Mouse (Mus musculus) left cerebral cortex, adult 9 months (tissue): ENCODE data around the gene Coq10a.

ENCODE experiments used
- DNase-seq, 2 experiments: peaks; one replicate each; pipeline ENCODE4 v3.0.0; 2022; ENCODE audit warnings: low spot score in 2 of 2

The Coq10a gene

DNA sequence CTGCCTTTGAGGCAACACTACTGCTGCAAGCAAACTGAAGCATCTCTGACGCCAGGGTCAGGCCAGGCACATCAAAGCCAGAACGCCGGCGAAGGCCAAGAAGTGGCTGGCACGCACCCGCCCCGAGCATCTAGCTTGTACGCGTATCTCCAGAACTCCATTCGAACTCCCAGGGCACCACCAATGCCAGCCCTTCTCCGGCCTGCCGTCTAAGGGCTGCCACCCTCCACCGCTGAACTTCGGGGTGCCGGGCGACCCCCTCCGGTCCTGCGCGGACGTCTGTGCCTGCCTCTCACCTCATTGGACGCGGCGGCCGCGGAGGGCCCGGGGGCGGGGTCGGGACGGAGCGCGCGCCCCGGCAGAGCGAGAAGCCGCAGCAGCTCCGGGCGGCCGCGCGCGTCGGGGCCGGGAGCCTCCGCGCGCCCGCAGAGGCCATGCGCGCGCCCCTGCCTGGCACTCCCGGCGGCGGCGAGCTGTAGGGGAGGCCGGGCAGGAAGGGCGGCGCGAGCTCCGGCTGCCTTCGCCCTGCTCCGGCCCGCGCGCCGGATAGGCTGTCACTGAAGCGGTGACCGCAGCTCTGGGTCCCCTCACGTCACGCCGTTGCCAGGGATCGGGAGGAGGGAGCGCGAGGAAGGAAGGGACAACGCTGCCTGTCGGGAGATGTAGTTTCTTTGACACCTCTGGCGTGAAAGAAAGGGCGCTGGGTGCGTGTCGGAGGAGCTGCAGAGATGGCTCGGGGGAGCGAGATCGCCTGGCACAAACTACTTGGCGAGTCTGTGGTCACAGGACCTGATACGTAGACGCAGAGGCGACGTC lies at the start of gene Coq10a:
Gene Coq10a (minus strand): TSS at position 596 of the 816 bp plus-strand sequence.
- DNase-seq, result peak; percentile 93 to 95

DNA sequence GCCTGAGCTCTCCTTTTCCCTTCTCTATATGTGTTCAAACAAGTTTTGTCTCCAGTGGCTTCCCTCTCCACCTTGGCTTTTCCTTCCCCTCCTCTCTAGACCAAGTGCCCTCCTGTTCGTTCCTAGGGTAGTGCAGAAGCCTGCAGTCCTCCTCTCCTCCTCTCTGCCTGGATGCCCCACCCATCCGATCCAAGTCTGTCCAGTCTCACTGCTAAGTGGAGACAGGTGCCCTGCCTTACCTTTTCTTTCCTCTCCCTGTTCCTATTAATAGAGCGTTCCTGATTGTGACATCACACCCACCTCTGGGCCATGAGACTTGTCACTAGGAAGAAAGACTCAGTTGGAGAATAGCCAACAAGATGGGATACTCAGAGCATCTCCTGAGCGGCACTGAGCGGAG lies 46.1 kb upstream of the Coq10a start:
- DNase-seq, result no peak

DNA sequence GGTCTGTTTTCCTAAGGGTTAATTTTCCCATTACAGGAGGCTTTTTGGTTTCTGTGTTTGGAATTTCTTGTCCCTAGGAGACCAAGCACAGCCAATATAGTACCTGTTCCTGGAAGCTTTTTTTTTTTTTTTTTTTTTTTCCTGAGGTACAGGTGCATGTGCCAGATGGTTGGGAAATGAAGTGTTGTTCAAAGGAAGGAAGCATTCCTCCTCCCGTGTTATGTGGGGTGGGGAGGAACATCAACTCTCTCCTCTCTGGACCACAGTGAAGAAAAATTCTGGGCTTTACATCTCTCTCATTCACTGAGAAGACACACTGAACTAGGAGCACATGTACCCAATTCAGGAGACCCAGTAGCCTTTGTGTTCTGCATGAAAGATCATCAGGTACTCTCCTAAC lies 44.3 kb upstream of the Coq10a start:
- no peak for DNase-seq

DNA sequence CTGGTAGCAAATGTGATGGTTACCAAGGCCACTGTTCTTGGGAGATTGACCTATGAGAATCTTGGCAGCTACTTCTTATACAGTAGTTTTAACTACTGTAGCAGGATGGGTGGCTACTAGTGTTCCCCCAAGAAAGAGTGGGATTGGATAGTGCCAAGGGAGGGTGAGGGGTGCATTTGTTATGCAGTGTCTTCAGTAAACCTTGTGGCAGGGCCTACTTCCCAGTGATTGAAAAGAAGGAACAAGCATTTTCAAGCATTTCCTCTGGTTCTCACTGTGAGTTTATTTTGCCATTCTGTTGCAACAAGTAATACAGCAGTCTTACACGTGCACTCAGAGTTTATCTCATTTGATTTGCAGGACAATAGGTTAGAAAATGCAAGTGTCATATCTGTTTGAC lies 43.8 kb upstream of the Coq10a start:
- no peak for DNase-seq

DNA sequence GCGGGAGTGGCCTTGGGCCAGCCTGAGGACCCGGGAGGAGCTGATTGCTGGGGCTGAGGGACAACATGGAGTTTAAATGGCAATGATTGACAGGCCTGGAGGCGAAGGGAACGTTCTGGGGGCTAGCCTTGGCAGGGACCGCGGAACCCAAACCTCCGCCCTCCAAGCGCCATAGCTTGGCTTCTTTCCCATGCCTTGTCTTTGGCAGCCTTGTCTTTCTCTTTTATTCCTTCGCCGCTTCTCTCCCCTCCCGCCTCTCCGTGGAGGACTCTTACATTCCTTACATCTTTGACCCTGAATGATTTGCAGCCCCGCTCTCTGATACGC lies 43.2 kb upstream of the Coq10a start:
- no peak for DNase-seq

DNA sequence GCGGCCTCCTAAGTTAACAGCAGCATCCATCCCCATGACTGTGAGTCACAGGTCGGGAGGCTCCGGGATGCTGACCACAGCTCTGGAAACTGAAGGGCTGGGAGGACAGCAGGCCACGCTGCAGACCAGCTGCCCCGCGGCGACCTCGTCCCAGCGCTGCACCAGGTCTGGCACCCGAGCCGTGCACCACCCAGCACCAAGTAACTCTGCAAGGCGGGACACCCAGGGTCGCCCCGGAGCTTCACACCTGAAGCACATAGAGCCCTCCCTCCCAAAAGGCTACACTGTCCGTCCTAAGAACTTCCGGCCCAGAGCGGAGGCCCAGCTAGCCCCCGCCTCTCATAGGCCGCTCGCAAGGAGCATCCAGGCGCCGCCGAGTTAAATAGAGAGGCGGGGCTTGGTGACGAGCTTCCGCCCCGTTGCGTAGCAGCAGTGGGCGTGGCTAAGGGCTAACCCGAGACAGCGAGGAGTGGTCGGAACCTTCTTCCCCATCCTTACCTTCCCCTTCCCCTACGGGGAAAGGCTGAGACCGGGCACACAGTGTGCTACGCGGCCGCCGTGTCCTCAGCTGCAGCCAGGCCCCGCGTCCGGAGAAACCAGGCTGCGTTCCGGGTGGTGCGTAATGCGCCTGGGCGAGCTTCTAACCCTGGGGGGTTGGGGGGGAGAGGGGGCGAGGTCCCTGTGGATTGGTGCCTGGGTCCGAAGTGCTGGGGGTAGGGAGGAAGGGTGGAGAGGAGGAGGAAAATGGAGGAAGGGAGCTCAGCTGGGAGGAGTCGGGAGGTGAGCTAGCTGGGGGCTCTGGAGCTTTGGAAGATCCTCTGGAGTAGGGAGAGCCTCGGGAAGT lies 42.6 kb upstream of the Coq10a start, which contains the start of the genes Nabp2 and Rnf41:
Gene Nabp2 (minus strand): TSS at position 282 of the 844 bp plus-strand sequence.
Gene Rnf41 (plus strand): TSS at position 447 of the 844 bp plus-strand sequence.
- peak; percentile 90 to 96 for DNase-seq

DNA sequence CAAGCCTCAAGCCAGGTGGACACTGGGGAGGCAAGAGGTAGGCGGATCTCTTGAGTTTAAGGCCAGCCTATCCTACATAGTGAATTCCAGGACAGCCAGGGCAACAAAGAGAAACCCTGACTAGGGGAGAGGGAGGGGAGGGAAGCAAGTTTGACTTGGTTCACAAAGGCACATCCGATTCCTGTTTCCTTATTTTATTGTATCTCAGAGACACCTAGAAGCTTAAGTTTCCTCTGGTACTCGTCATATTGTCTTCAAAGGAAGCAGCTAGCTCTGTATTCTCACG lies 41.7 kb upstream of the Coq10a start:
- DNase-seq, result no peak

DNA sequence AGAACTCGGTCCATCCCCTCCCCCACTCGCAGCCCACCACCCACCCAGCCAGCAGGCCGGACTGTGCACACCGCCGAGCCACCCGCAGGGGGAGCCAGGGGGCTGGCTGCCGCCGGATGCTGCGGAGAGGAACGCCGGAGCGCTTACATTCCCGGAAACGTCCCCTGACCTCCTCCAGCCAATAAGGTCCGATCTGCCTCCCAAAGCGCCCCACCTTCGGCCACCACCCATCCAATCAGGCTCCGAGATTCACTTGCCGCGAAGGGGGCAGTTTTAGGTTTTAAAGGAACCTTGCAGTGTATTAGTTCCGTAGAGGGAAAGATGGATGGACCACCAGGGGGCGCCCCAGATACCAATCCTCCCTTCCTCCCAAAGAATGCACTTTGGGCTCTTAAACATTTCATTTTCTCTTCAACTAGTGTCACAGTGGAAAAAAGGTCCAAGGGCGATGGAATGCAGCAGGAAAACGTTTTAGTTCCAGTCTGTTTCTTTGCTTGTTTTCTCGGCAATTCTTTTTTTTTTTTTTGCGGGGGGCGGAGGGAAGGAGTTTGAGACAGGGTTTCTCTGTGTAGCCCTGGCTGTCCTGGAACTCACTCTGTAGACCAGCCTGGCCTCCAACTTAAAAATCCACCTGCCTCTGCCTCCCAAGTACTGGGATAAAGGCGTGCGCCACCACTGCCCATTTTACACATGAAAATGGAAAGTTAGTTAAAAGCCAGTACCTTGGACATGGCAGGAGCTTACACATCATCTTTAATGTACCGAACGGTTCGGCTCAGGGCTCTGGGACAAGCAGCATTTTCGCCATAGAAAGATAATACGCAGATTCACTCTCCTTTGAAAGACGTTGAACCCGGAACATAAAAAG lies 41.1 kb upstream of the Coq10a start:
- DNase-seq, result peak; percentile 94 to 99

DNA sequence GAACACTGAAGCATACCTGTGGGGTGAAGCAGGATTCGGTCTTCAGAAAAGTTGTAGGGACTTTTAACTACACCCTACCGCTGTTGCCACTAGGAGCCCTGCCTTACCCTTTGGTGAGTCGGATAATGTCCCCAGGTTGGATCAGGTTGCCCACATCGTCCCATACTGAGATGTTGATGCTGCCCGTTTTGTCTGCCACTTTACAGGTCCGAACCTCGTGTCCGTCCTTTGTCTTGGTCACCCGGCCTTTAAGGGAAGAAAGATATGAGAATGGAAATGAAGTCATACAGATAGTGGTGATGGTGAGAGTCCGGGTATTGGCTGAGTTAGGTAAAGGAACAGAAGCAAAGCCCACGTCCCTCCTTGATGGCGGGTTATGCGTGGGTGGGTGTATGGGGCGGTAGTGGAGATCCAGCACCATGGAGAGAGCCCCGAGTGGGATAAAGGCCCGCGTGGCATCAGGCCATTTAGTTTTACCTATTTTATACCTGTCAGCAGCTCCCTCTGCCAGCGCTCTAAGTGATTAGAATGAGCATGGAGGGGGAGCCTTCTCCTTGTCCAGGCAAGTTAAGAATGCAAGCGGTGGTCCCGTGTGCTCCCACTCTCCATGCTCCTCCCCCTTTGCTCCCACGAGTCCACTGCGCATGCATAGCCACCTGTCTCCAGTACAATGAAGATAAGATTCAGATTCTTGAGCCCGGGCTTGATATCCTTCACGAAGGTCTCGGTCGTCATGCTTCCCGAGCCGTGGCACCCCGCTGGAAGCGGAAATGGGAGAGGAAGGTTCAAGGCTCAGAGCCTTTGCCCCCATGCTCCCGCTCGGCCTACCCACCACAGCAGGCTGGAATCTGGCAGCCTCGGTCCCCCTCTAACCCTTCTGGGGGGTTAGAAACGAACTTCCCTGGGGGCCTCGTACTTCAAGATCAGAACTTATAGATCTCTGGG lies 40.1 kb upstream of the Coq10a start:
- peak in 1 of 2 experiments; percentile 60 for DNase-seq

DNA sequence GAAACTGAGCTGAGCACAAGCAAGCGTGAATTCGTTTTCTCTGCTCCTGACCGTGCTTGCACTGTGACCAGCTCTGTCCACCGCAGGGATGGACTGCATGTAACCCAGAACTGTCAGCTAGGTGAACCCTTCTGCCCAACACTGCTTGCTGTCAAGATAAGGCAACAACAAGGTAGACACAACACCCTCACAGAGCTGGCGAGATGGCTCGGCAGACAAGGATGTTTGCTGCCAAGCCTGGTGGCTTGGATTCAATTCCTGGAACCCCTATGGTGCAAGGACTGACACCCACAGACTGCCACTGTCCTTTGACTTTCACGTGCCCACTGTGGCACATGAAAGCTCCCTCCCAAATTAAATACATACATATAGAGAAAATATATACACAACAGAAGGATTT lies 35.1 kb upstream of the Coq10a start:
- DNase-seq, result no peak

DNA sequence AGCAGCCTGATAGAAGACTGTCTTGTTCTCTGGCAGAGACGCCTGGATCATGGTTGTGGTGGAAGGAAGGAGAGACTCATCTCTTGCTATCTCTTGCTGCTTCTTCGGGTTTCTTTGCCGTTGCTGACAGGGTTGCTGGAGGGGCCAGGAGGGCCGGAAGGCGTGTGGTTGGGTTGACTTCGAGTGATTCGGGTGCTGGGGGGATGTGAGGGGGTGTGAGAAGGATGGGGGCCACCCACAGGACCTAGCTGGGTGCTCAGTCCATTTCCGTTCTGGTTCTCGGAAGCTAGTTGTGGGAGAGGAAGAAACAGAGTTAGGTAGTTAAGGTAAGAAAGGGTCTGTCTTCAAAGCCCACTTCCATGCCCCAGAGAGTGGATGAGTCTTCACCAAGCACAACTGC lies 32.8 kb upstream of the Coq10a start:
- DNase-seq, result no peak

DNA sequence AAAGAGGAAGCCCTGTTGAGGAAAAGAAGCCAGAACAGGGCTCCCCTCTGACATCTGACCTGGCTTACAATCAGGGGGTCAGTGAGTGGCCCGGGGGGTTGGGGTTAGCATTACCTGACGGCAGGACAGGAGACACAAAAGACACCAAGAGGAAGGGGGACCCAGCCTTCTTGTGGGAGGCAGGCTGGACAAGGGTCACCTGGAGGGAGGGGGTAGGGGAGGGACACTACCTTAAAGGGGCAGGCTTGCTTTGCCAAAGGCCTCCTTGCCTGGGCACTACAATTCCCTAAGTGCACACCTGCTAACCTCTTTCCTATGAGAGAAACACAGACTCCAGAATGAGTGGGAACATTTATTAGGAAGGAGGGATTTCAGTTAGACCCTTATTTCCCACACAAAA lies 32.3 kb upstream of the Coq10a start, which contains the start of gene Slc39a5:
Gene Slc39a5 (minus strand): TSS at position 174 of the 400 bp plus-strand sequence.
- DNase-seq, result no peak

DNA sequence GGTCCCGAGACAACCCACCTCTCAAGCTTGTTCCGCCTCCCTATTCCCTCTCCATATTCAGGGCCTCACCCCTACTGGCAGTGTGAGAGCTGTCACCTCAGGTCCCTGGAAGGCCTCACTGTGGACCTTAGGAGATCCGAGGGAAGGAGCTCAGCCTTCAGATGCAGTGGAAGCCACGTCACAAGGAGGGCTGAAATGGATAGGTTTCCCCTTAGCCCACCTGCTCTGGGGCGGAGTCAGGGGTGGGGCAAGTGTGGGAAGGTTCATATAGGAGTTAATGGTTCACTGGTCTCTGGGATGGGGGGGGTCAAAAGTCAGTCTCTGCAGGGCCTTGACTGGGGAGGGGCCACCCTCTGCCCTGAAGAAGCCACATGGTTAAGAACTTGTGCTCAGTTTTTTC lies 31.5 kb upstream of the Coq10a start:
- DNase-seq, result no peak

DNA sequence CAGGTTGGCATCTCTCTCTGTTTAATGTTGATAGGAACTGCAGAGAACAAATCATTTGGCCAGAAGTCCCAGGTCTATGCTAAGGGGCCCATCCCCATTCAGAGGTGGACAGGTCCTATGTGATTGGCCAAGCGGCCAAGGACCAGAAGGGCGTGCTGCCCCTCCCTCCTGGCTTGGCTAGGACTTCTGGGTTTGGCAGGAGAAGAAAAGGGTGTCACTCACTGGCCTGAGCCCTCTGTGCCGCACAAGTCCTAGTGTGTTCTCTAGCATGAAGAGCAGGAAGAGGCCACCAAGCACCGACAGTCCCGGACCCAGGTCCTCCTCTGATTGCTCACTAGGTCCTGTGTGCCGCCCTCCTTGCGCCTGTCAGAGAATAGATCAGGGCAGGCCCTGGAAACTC lies 28.7 kb upstream of the Coq10a start:
- no peak for DNase-seq

DNA sequence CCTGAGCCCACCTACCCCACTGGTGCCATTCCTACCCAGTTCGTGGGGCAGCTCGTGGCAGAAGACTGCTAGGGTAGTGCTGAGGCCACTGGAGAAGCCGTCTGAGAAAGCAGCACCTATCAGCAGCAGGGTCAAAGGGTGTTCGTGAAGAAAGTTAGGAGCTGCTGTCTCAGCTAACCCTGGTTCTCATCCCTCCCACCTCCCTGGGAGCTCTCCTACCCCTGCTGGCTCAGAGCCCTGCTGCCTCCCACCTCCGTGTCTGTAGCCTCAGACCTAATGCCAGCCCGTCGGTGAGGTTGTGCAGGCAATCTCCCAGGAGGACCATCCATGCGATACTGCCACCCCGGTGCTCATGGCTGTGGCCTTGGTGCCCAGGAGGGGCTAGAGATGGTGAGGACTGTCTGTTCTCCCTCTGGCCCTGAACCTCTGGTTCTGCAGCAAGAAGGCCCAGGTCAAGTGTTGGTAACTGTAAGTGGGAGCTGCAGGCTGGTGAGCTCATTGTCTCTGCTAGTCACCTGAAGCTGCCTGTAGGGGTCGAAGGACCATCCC lies 28.0 kb upstream of the Coq10a start:
- DNase-seq, result no peak

DNA sequence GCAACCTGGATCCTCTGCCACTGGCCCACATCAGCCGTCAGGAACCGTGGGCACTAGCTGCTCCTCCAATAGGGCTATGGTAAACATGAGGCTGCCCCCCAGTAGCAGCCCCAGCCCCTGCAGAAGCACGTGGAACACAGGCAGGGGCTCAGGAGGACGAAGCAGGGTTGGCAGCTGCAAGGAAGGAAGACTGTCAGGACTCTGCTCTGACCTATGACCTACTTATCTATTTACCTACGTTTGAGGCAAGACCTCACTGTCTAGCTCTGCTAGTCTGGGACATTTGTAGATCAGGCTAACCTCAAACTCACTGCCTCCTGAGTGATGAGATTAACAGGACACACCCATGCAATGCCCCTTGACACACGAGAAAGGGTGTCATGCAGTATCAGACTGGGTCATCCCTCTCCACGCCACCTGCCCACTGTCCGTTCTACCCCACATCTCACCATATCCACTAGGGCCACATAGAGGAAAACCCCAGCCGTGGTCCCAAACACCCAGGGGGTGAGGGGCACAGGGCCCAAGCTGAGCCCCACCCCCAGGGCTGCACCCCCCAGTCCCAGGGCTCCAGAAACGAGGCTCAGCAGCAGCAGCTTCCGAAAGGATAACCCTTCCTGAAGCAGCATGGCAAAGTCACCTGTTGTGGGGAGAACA lies 27.3 kb upstream of the Coq10a start:
- no peak for DNase-seq

DNA sequence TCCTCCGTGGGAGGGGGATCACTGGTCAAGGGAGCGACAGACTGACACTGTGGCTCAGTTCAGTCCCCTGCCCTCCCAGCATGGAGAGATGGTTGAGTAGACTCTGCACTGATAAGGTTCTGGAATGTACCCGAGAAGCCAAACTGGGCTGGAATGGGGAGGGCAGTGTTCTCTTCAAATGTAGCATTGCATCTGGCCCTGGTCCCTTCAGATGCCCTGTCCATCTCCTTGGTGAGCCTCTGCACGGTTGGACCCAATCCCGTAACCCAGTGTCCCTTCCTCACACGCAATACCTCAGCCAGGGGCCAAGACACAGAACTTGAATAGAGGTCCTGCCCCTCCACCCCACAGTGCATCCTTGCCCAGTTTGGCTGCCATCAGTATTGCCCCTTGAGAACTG lies 23.1 kb upstream of the Coq10a start:
- DNase-seq, result no peak

DNA sequence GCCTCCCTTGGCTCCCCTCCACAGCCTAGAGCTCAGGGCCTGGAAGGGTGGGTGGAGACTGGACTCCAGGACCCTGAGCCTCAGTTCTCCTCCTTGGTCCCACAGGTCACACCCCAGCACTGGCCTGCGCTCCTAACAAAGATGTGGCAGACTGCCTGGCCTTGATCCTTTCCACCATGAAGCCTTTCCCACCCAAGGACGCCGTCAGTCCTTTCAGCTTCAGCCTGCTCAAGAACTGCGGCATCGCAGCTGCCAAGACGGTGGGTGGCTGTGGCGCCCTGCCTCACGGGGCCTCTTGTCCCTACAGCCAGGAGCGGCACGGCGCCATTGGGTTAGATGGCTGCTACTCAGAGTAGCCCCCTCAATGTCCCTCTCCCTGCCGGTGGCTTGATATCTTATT lies 21.6 kb upstream of the Coq10a start:
- no peak for DNase-seq

DNA sequence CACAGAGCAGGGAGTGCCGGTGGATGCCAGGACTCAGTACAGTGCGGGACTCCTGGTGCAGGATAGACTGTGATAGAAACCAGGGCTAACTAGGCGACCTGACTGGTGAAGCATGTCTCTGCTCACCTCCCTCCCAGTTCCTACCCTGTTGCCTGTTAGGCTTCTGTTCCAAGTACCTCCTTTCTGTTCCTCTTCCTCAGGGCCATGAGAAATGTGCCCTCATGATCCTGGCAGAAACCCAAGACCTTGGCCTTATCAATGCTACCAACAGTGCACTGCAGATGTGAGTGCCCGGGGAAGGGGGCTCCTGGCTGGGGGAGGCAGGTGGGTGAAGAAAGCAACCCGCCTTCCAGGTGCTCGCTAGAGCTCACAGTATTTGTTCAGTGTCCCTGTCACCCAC lies 20.8 kb upstream of the Coq10a start:
- no peak for DNase-seq

DNA sequence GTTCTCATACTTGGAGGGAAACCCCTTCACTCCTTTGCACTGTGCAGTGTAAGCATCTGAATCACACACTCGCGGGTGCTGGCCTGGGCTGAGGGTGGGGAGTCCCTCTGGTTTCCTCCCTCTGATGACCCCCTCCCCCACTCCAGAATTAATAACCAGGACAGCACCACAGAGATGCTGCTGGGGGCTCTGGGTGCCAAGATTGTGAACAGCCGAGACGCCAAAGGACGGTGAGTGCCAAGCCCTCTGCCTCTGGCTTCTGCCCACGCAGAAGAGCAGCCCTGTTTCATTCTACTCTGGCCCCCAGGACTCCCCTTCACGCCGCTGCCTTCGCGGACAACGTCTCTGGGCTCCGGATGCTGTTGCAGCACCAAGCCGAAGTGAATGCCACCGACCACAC lies 20.1 kb upstream of the Coq10a start:
- DNase-seq, result no peak
